Mouse (Mus musculus) ES-Bruce4 (cell line): Measurements from ENCODE around the gene Runx2.

Source experiments
- CTCF ChIP-seq: IDR thresholded peaks from one replicate; pipeline ENCODE4 v1.8.1; 2011; ENCODE audit warnings: low read depth, low read length
- POLR2A ChIP-seq: IDR thresholded peaks from one replicate; pipeline ENCODE4 v1.8.1; 2011; ENCODE audit warnings: low read length; ENCODE audit not compliant: insufficient read depth

GRCm38 (mm10) chr17:44724255-44724654 is 90.3 kb downstream of the Runx2 start:
- TF ChIP-seq POLR2A (no peak), CTCF (no peak)
